Mouse (Mus musculus): ENCODE measurements at regions not wholly inside any gene's neighbourhood (a gene's known extent, or its start where the extent isn't known, plus 50 kb on each side); places are given as distances from the start of the nearest gene placed in this dataset.

DNA sequence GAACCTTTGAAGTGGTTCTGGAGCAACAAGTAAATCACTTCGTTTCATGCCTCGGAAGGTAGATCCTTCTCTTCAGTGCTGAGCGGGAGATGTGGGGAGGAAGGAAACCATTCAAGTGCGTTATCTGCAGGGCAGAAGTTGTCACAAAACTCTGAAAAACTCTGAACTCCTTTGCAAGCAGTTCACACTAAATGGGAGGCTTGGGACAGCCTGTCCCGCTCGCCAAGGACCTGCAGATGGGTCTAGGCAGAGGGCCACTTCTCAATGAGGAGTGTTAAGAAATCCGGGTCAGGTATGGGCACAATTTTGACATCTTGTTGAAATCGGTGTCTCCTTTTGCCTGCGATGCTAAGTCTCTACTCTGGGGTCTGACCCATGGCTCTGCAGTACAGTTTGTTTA lies 58.6 kb upstream of the Gm10295 start:
- peak; percentile 88 for DNase-seq

DNA sequence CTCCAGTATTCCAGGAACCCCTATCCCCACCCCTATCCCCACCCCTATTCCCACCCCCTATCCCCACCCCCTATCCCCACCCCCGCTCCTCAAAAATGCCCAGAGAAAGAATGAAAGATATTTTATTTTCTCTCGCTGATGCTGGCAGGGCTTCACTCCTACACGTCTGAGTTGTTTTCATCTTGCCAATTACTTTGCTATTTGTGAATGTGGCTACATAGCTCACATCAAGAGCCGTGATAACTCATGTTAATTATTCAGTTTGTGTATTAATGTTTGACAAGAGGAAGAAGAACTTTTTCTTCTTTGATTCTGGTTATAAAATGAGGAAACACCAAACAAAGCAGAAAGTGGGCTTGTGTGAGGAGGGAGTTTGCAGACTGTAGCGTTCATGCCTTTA lies 57.8 kb upstream of the Gm10295 start:
- DNase-seq = peak; percentile 31

DNA sequence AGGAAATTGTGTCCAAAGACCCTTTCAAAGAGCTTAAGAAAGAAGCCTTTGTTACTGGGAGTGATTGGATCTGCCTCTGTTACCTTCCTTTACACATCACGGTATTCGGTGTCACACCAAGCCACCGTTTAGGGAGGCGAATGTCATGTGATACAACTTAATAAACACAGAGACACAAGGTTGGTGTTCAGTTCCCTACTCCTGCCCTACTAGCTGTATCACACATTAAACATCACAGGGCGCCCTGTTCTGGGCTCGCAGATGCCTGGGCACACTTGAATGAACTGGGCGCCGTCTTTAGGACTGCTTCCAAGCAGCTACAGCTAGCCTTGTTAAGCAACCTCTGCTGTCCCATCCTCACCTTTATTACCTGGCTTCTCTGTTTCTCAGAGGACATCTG lies 55.0 kb upstream of the Gm10295 start:
- peak; percentile 76 for DNase-seq
